Mouse (Mus musculus): ENCODE measurements around the gene Zfp541. TPM values are rescaled to one million over a fixed set of nuclear protein-coding genes. Genes with fewer than 3 reads are reported as not detected.
A peak's percentile ranks its signal among the peaks of the same experiment; 100 is the strongest.

The Zfp541 gene
- polyA plus RNA-seq, 1 experiment: not detected

GRCm38 (mm10) chr7:16057136-16057534 lies 4.5 kb upstream of the Zfp541 start:
- Histone ChIP-seq H3K36me3 (ENCODE audit: control insufficient read depth, insufficient read depth, low read length) (no peaks in the 10 kb centered on the region), H3K4me1 (ENCODE audit: control insufficient read depth, insufficient read depth, insufficient read length, low read length) (peaks cover 9% of the 10 kb centered on the region; the same call in 1 of the 2 replicates), H3K4me3 (ENCODE audit: low read depth, low read length) (no peak overlapping the region), H3K27ac (ENCODE audit: insufficient read depth, low read depth, low read length) (peak overlapping the region; percentile 56), H3K27me3 (ENCODE audit: control insufficient read depth, insufficient read depth, low read length) (no peaks in the 10 kb centered on the region)
- WGBS: 14% methylated on average over 2 of the region's 2 CpGs
- TF ChIP-seq POLR2A (IDR thresholded peaks at IDR 0.05; ENCODE audit: low read depth, low read length) (no peak), CTCF (IDR thresholded peaks at IDR 0.05; ENCODE audit: extremely low read depth, insufficient read length, insufficient replicate concordance, low read depth, low read length) (no peak)

- H3K4me3 ChIP-seq (ENCODE audit: low read depth, low read length): no peak overlapping the region
- WGBS: 81% methylated on average over 15 of the region's 15 CpGs
- no peaks in the 10 kb centered on the region for H3K36me3 ChIP-seq (ENCODE audit: control insufficient read depth, insufficient read depth, low read length)
- H3K27me3 ChIP-seq (ENCODE audit: control insufficient read depth, insufficient read depth, low read length): no peaks in the 10 kb centered on the region
- TF ChIP-seq CTCF (IDR thresholded peaks at IDR 0.05; ENCODE audit: extremely low read depth, insufficient read length, insufficient replicate concordance, low read depth, low read length) (no peak), POLR2A (IDR thresholded peaks at IDR 0.05; ENCODE audit: low read depth, low read length) (no peak)
- peaks cover 5% of the 10 kb centered on the region; the same call in 1 of the 2 replicates for H3K4me1 ChIP-seq (ENCODE audit: control insufficient read depth, insufficient read depth, insufficient read length, low read length)
- H3K27ac ChIP-seq (ENCODE audit: insufficient read depth, low read depth, low read length): no peak overlapping the region
Observed at GRCm38 (mm10) chr7:16062099-16062420, 446 bp downstream of the Zfp541 start.

GRCm38 (mm10) chr7:16063490-16063889 lies 1.9 kb downstream of the Zfp541 start:
- no peak overlapping the region for H3K27ac ChIP-seq (ENCODE audit: insufficient read depth, low read depth, low read length)
- no peaks in the 10 kb centered on the region for H3K4me1 ChIP-seq (ENCODE audit: control insufficient read depth, insufficient read depth, insufficient read length, low read length)
- no peak for TF ChIP-seq POLR2A (IDR thresholded peaks at IDR 0.05; ENCODE audit: low read depth, low read length)
- TF ChIP-seq CTCF (IDR thresholded peaks at IDR 0.05; ENCODE audit: extremely low read depth, insufficient read length, insufficient replicate concordance, low read depth, low read length): peak; percentile 42; the same call in 1 of the 2 replicates
- H3K27me3 ChIP-seq (ENCODE audit: control insufficient read depth, insufficient read depth, low read length): no peaks in the 10 kb centered on the region
- H3K36me3 ChIP-seq (ENCODE audit: control insufficient read depth, insufficient read depth, low read length): no peaks in the 10 kb centered on the region
- WGBS: 46% methylated on average over 4 of the region's 4 CpGs
- no peak overlapping the region for H3K4me3 ChIP-seq (ENCODE audit: low read depth, low read length)

- TF ChIP-seq POLR2A (IDR thresholded peaks at IDR 0.05; ENCODE audit: low read depth, low read length) (no peak), CTCF (IDR thresholded peaks at IDR 0.05; ENCODE audit: extremely low read depth, insufficient read length, insufficient replicate concordance, low read depth, low read length) (no peak)
- H3K27ac ChIP-seq (ENCODE audit: insufficient read depth, low read depth, low read length): no peak overlapping the region
- no peaks in the 10 kb centered on the region for H3K36me3 ChIP-seq (ENCODE audit: control insufficient read depth, insufficient read depth, low read length)
- no peaks in the 10 kb centered on the region for H3K27me3 ChIP-seq (ENCODE audit: control insufficient read depth, insufficient read depth, low read length)
- peaks cover 3% of the 10 kb centered on the region; the same call in 1 of the 2 replicates for H3K4me1 ChIP-seq (ENCODE audit: control insufficient read depth, insufficient read depth, insufficient read length, low read length)
- H3K4me3 ChIP-seq (ENCODE audit: low read depth, low read length): no peak overlapping the region
Observed at GRCm38 (mm10) chr7:16070846-16071245, 9.2 kb downstream of the Zfp541 start.

- no peaks in the 10 kb centered on the region for H3K27me3 ChIP-seq (ENCODE audit: control insufficient read depth, insufficient read depth, low read length)
- H3K36me3 ChIP-seq (ENCODE audit: control insufficient read depth, insufficient read depth, low read length): no peaks in the 10 kb centered on the region
- H3K4me3 ChIP-seq (ENCODE audit: low read depth, low read length): no peak overlapping the region
- H3K4me1 ChIP-seq (ENCODE audit: control insufficient read depth, insufficient read depth, insufficient read length, low read length): peaks cover 3% of the 10 kb centered on the region; the same call in 1 of the 2 replicates
- TF ChIP-seq CTCF (IDR thresholded peaks at IDR 0.05; ENCODE audit: extremely low read depth, insufficient read length, insufficient replicate concordance, low read depth, low read length): no peak
- TF ChIP-seq POLR2A (IDR thresholded peaks at IDR 0.05; ENCODE audit: low read depth, low read length): no peak
- WGBS: 34% methylated on average over 6 of the region's 6 CpGs
- H3K27ac ChIP-seq (ENCODE audit: insufficient read depth, low read depth, low read length): no peak overlapping the region
Observed at GRCm38 (mm10) chr7:16071906-16072305, 10.3 kb downstream of the Zfp541 start.

- Histone ChIP-seq H3K4me3 (ENCODE audit: low read depth, low read length) (no peak overlapping the region), H3K27me3 (ENCODE audit: control insufficient read depth, insufficient read depth, low read length) (no peaks in the 10 kb centered on the region), H3K4me1 (ENCODE audit: control insufficient read depth, insufficient read depth, insufficient read length, low read length) (no peaks in the 10 kb centered on the region), H3K27ac (ENCODE audit: insufficient read depth, low read depth, low read length) (no peak overlapping the region), H3K36me3 (ENCODE audit: control insufficient read depth, insufficient read depth, low read length) (no peaks in the 10 kb centered on the region)
- 62% methylated on average over 1 of the region's 1 CpGs for WGBS
- TF ChIP-seq CTCF (IDR thresholded peaks at IDR 0.05; ENCODE audit: extremely low read depth, insufficient read length, insufficient replicate concordance, low read depth, low read length) (no peak), POLR2A (IDR thresholded peaks at IDR 0.05; ENCODE audit: low read depth, low read length) (no peak)
Observed at GRCm38 (mm10) chr7:16079947-16080346, 18.3 kb downstream of the Zfp541 start.

GRCm38 (mm10) chr7:16080581-16080980 lies 19.0 kb downstream of the Zfp541 start:
- H3K27me3 ChIP-seq (ENCODE audit: control insufficient read depth, insufficient read depth, low read length): no peaks in the 10 kb centered on the region
- H3K4me1 ChIP-seq (ENCODE audit: control insufficient read depth, insufficient read depth, insufficient read length, low read length): no peaks in the 10 kb centered on the region
- H3K4me3 ChIP-seq (ENCODE audit: low read depth, low read length): no peak overlapping the region
- 64% methylated on average over 4 of the region's 4 CpGs for WGBS
- H3K27ac ChIP-seq (ENCODE audit: insufficient read depth, low read depth, low read length): no peak overlapping the region
- TF ChIP-seq CTCF (IDR thresholded peaks at IDR 0.05; ENCODE audit: extremely low read depth, insufficient read length, insufficient replicate concordance, low read depth, low read length): no peak
- TF ChIP-seq POLR2A (IDR thresholded peaks at IDR 0.05; ENCODE audit: low read depth, low read length): no peak
- H3K36me3 ChIP-seq (ENCODE audit: control insufficient read depth, insufficient read depth, low read length): no peaks in the 10 kb centered on the region

- Histone ChIP-seq H3K36me3 (ENCODE audit: control insufficient read depth, insufficient read depth, low read length) (no peaks in the 10 kb centered on the region), H3K27me3 (ENCODE audit: control insufficient read depth, insufficient read depth, low read length) (no peaks in the 10 kb centered on the region), H3K4me1 (ENCODE audit: control insufficient read depth, insufficient read depth, insufficient read length, low read length) (no peaks in the 10 kb centered on the region), H3K27ac (ENCODE audit: insufficient read depth, low read depth, low read length) (no peak overlapping the region), H3K4me3 (ENCODE audit: low read depth, low read length) (no peak overlapping the region)
- TF ChIP-seq POLR2A (IDR thresholded peaks at IDR 0.05; ENCODE audit: low read depth, low read length): no peak
- no peak for TF ChIP-seq CTCF (IDR thresholded peaks at IDR 0.05; ENCODE audit: extremely low read depth, insufficient read length, insufficient replicate concordance, low read depth, low read length)
- 47% methylated on average over 4 of the region's 4 CpGs for WGBS
Observed at GRCm38 (mm10) chr7:16083361-16083760, 21.7 kb downstream of the Zfp541 start.

All from small intestine, adult 2 months (tissue).